Mouse (Mus musculus) thymus, adult 2 months (tissue): ENCODE results near the gene Rgs3.

Experiments
- CTCF ChIP-seq: fragments of 200-500 bp; IDR thresholded peaks from 2 replicates; pipeline ENCODE4 v1.5.1; 2012; ENCODE audit warnings: mild to moderate bottlenecking, control low read depth, low read length, moderate library complexity, borderline replicate concordance; ENCODE audit not compliant: control insufficient read depth, poor library complexity, insufficient read depth; ENCODE audit errors: extremely low read depth
- POLR2A ChIP-seq: fragments of 200-500 bp; IDR thresholded peaks from 2 replicates; pipeline ENCODE4 v1.6.1; 2012; ENCODE audit warnings: mild to moderate bottlenecking, low read length, control low read depth, moderate library complexity; ENCODE audit not compliant: control insufficient read depth, poor library complexity, insufficient read depth; ENCODE audit errors: extremely low read depth

- TF ChIP-seq CTCF (no peak), POLR2A (no peak)
Observed at GRCm38 (mm10) chr4:62527655-62528054, 32.0 kb upstream of the Rgs3 start.
